ENCODE assay signal across 8 mouse cellular contexts in the genomic region with DNA sequence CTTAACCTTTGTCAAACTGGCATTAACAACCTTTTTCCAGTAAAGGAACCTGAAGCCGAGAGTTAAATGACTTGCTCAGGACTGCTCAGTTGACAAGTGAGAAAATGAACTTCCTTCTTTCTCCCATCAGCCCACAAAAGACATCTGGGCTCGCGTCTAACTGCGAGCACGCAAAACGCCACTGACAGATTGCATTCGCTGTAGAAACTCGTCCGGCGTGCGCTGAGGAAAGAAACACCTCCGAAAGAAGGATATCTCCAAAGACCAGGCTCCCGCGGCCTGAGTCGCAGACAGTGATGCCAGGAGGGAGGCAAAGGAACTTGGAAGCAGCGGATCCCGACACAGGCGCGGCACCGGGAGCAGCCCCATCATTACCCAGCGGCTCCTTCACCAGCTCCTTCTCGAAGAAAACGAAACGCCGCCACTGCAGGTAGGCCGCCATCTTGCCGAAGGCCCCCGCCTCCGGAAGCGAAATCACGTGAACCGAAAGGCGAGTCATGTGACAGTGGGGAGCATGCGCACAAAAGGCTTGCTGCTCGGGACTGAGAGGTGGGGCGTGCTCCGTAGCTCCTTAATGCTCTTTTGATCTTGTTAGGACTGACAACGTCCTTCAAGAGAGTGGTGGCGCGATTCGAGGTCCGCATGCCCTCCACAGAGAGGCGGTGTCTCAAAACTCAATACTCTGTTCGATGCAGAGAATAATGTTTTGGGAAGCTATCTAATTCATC. TPM values are rescaled to one million over a fixed set of nuclear protein-coding genes. Genes with fewer than 3 reads are reported as not detected.
DNase-seq lines count a peak whose midpoint lies in the region; ATAC-seq and TF ChIP-seq lines count a peak whose summit lies in the region.

A gene (minus strand): TSS at position 481 of the 728 bp plus-strand sequence.

- peak within 1 kb of the TSS; percentile 24; the same call in 1 of the 2 replicates for H3K27ac ChIP-seq in CH12.LX (ENCODE audit: insufficient read depth, low read depth)
- no peak within 1 kb of the TSS for H3K27ac ChIP-seq in forebrain, embryonic 11.5 days (ENCODE audit: low read depth, low read length)
- peak within 1 kb of the TSS; percentile 75 for H3K27ac ChIP-seq in heart, embryonic 16.5 days (ENCODE audit: low read length)
- peak within 1 kb of the TSS; percentile 85 for H3K27ac ChIP-seq in liver, embryonic 15.5 days (replicated peaks)
- H3K27ac ChIP-seq in neural tube, embryonic 12.5 days = no peak within 1 kb of the TSS

- TF ChIP-seq CTCF in CH12.LX (conservative IDR thresholded peaks at IDR 0.05 in 1 of 2, IDR thresholded peaks at IDR 0.05 in 1 of 2; ENCODE audit: low read depth in 2 of 2, low read length in 2 of 2) = peak in 1 of 2 experiments; percentile 38; a peak in 1 of 4 replicates

- peak within 1 kb of the TSS; percentile 73 to 98 (median 89) for H3K4me3 ChIP-seq in CH12.LX (replicated peaks in 1 of 3; ENCODE audit: low read depth in 2 of 3, low read length in 2 of 3, poor library complexity in 1 of 3)
- H3K4me3 ChIP-seq in forebrain, embryonic 11.5 days (ENCODE audit: low read depth, low read length) = peak within 1 kb of the TSS; percentile 74
- H3K4me3 ChIP-seq in heart, embryonic 16.5 days (ENCODE audit: low read length) = peak within 1 kb of the TSS; percentile 82
- peak within 1 kb of the TSS; percentile 86 for H3K4me3 ChIP-seq in liver, embryonic 15.5 days (replicated peaks)
- H3K4me3 ChIP-seq in neural tube, embryonic 12.5 days = peak within 1 kb of the TSS; percentile 86

- dilution Hi-C loops in CH12.LX (cut with MboI; ENCODE audit: extremely low pct_ligation_motif_present, extremely low pct_unique_long_range_greater_than_20kb, low sequenced_read_pairs) = no loop called here

- H3K9me3 ChIP-seq in CH12.LX (replicated peaks; ENCODE audit: low read length) = peaks cover 2% of the 10 kb centered on the region
- H3K9me3 ChIP-seq in forebrain, embryonic 11.5 days (ENCODE audit: control insufficient read depth, low read length) = no peaks in the 10 kb centered on the region
- H3K9me3 ChIP-seq in heart, embryonic 16.5 days (replicated peaks; ENCODE audit: control insufficient read depth, low read length) = no peaks in the 10 kb centered on the region
- H3K9me3 ChIP-seq in liver, embryonic 15.5 days (replicated peaks) = no peaks in the 10 kb centered on the region
- H3K9me3 ChIP-seq in neural tube, embryonic 12.5 days = no peaks in the 10 kb centered on the region

- ATAC-seq in forebrain, embryonic 11.5 days (replicated peaks; ENCODE audit: low FRiP score) = peak; percentile 93
- peak; percentile 93 for ATAC-seq in heart, embryonic 16.5 days (replicated peaks; ENCODE audit: extremely low read depth, insufficient read depth, low FRiP score)
- ATAC-seq in liver, embryonic 15.5 days (ENCODE audit: insufficient read depth) = peak; percentile 85
- peak; percentile 87 for ATAC-seq in neural tube, embryonic 12.5 days (ENCODE audit: low FRiP score, low read depth)

- no peaks in the 10 kb centered on the region for H3K27me3 ChIP-seq in CH12.LX (replicated peaks)
- H3K27me3 ChIP-seq in forebrain, embryonic 11.5 days (ENCODE audit: control insufficient read depth, insufficient read depth, low read length) = no peaks in the 10 kb centered on the region
- no peaks in the 10 kb centered on the region for H3K27me3 ChIP-seq in heart, embryonic 16.5 days (ENCODE audit: control insufficient read depth, insufficient read depth, low read length)
- no peaks in the 10 kb centered on the region for H3K27me3 ChIP-seq in liver, embryonic 15.5 days
- H3K27me3 ChIP-seq in neural tube, embryonic 12.5 days (replicated peaks) = no peaks in the 10 kb centered on the region

- peaks cover 9% of the 10 kb centered on the region for H3K79me2 ChIP-seq in CH12.LX (replicated peaks; ENCODE audit: control insufficient read depth, extremely low read depth, insufficient read depth, poor library complexity, severe bottlenecking)

- in situ Hi-C loops in CH12.LX (cut with MboI; ENCODE audit: low pct_ligation_motif_present, low pct_unique_long_range_greater_than_20kb, low sequenced_read_pairs) = no loop called here

- under 1% methylated on average over 44 of the region's 44 CpGs for WGBS in forebrain, embryonic 11.5 days
- WGBS in heart, embryonic 16.5 days = under 1% methylated on average over 44 of the region's 44 CpGs
- under 1% methylated on average over 44 of the region's 44 CpGs for WGBS in liver, embryonic 15.5 days (ENCODE audit: insufficient replicate concordance)
- WGBS in neural tube, embryonic 12.5 days = under 1% methylated on average over 44 of the region's 44 CpGs

- peak within 1 kb of the TSS; percentile 52 for H3K4me2 ChIP-seq in CH12.LX (ENCODE audit: insufficient read depth, low read depth, poor library complexity, severe bottlenecking)
- peak within 1 kb of the TSS; percentile 78 for H3K4me2 ChIP-seq in forebrain, embryonic 11.5 days (ENCODE audit: low read depth, low read length, severe bottlenecking)
- H3K4me2 ChIP-seq in heart, embryonic 16.5 days (ENCODE audit: low read depth, low read length) = peak within 1 kb of the TSS; percentile 85
- H3K4me2 ChIP-seq in liver, embryonic 15.5 days = peak within 1 kb of the TSS; percentile 77
- H3K4me2 ChIP-seq in neural tube, embryonic 12.5 days (replicated peaks) = peak within 1 kb of the TSS; percentile 91

- H3K9ac ChIP-seq in CH12.LX (ENCODE audit: insufficient read depth, low read depth) = peak within 1 kb of the TSS; percentile 71
- H3K9ac ChIP-seq in forebrain, embryonic 11.5 days (ENCODE audit: low read length) = peak within 1 kb of the TSS; percentile 63
- H3K9ac ChIP-seq in heart, embryonic 16.5 days (ENCODE audit: low read length) = peak within 1 kb of the TSS; percentile 85
- H3K9ac ChIP-seq in liver, embryonic 15.5 days = peak within 1 kb of the TSS; percentile 84
- peak within 1 kb of the TSS; percentile 83 for H3K9ac ChIP-seq in neural tube, embryonic 12.5 days

- DNase-seq in CH12.LX (ENCODE audit: extremely low read depth) = peak; percentile 98
- peak; percentile 96 for DNase-seq in c-Kit-positive CD71-positive TER-119-negative erythroid progenitor cells, embryonic 14.5 days (ENCODE audit: low read depth)
- peak; percentile 97 for DNase-seq in forebrain, embryonic 11.5 days (ENCODE audit: low spot score)
- peak; percentile 95 to 97 for DNase-seq in kidney, postnatal 36 days
- peak; percentile 91 for DNase-seq in telencephalon, adult 2 months (ENCODE audit: low read depth, low spot score)

- H3K4me1 ChIP-seq in CH12.LX (ENCODE audit: control insufficient read depth in 1 of 2, insufficient read depth in 2 of 2) = peaks cover 0 to 13% of the 10 kb centered on the region in 2 experiments; a peak in 2 of 4 replicates
- 0 out of 2 replicates have a peak, but pooled peaks cover 2% of the 10 kb centered on the region for H3K4me1 ChIP-seq in forebrain, embryonic 11.5 days (replicated peaks; ENCODE audit: control insufficient read depth, insufficient read depth, low read length)
- peaks cover 7% of the 10 kb centered on the region for H3K4me1 ChIP-seq in heart, embryonic 16.5 days (ENCODE audit: control insufficient read depth, insufficient read depth, low read length)
- H3K4me1 ChIP-seq in liver, embryonic 15.5 days (replicated peaks) = peaks cover 12% of the 10 kb centered on the region
- H3K4me1 ChIP-seq in neural tube, embryonic 12.5 days = peaks cover 7% of the 10 kb centered on the region

- TF ChIP-seq POLR2A in CH12.LX (IDR thresholded peaks at IDR 0.05; ENCODE audit: low read depth, low read length) = peak; percentile 83

- TF ChIP-seq EP300 in CH12.LX (IDR thresholded peaks at IDR 0.05; ENCODE audit: low read length) = no peak

- no peak for TF ChIP-seq RAD21 in CH12.LX (IDR thresholded peaks at IDR 0.05; ENCODE audit: low read depth, low read length)

- H3K36me3 ChIP-seq in CH12.LX (replicated peaks in 1 of 2; ENCODE audit: control insufficient read depth in 1 of 2, insufficient read depth in 1 of 2, low read length in 1 of 2) = peaks cover 24 to 32% of the 10 kb centered on the region in 2 experiments
- peaks cover 3% of the 10 kb centered on the region; the same call in 1 of the 2 replicates for H3K36me3 ChIP-seq in forebrain, embryonic 11.5 days (ENCODE audit: control insufficient read depth, insufficient read depth, low read length)
- H3K36me3 ChIP-seq in heart, embryonic 16.5 days (ENCODE audit: control insufficient read depth, insufficient read depth) = peaks cover 26% of the 10 kb centered on the region
- peaks cover 32% of the 10 kb centered on the region for H3K36me3 ChIP-seq in liver, embryonic 15.5 days (replicated peaks)
- peaks cover 28% of the 10 kb centered on the region for H3K36me3 ChIP-seq in neural tube, embryonic 12.5 days

TF ChIP-seq in CH12.LX, 34 proteins besides CTCF, POLR2A, EP300 and RAD21 (continues in another document):
- TF ChIP-seq E2F4 (IDR thresholded peaks at IDR 0.05; ENCODE audit: insufficient replicate concordance, low read depth, low read length) (peak; percentile 43; the same call in 1 of the 2 replicates), MAX (IDR thresholded peaks at IDR 0.05; ENCODE audit: low read length) (peak; percentile 98), USF1 (IDR thresholded peaks at IDR 0.05; ENCODE audit: low read depth, low read length) (peak; percentile 99), MXI1 (IDR thresholded peaks at IDR 0.05; ENCODE audit: low read depth, low read length) (peak; percentile 94), CHD1 (IDR thresholded peaks at IDR 0.05; ENCODE audit: low read depth, low read length) (no peak), TBP (conservative IDR thresholded peaks at IDR 0.05; ENCODE audit: low read depth, low read length) (peak; percentile 68; the same call in 1 of the 2 replicates), TCF12 (IDR thresholded peaks at IDR 0.05; ENCODE audit: low read depth, low read length) (peak; percentile 91), NELFE (IDR thresholded peaks at IDR 0.05; ENCODE audit: low read depth, low read length) (peak; percentile 85), JUND (conservative IDR thresholded peaks at IDR 0.05; ENCODE audit: low read depth, low read length) (no peak), ZKSCAN1 (IDR thresholded peaks at IDR 0.05; ENCODE audit: borderline replicate concordance, low read depth, low read length) (no peak), UBTF (IDR thresholded peaks at IDR 0.05; ENCODE audit: low read depth, low read length) (no peak), USF2 (conservative IDR thresholded peaks at IDR 0.05; ENCODE audit: low read depth, low read length) (peak; percentile 99), ZMIZ1 (IDR thresholded peaks at IDR 0.05; ENCODE audit: low read depth, low read length) (no peak), CHD2 (IDR thresholded peaks at IDR 0.05; ENCODE audit: low read length) (no peak)

RNA-seq across cellular contexts. Expression of the gene that starts here (rescaled TPM):
- total RNA-seq in CH12.LX (2012; rRNA removed) = 21.4 and 22.1 TPM in 2 replicates
- total RNA-seq in CH12.LX (2014; rRNA removed) = 16.1 and 17.4 TPM in 2 replicates
- 23.2 and 24.8 TPM in 2 replicates for polyA plus RNA-seq in CH12.LX (2012; ENCODE audit: insufficient read length, low read depth)
- polyA plus RNA-seq in forebrain, embryonic 11.5 days (2014; fragmentation: Nextera tagmentation; extraction: Ambion mirVana) = 32.2 and 35.7 TPM in 2 replicates
- 20.9 and 23.1 TPM in 2 replicates for polyA plus RNA-seq in heart, embryonic 16.5 days (2015; fragmentation: Nextera tagmentation; extraction: Ambion mirVana)
- polyA plus RNA-seq in liver, embryonic 15.5 days (2015; fragmentation: Nextera tagmentation; extraction: Ambion mirVana) = 14.6 and 15.1 TPM in 2 replicates
- 36.9 and 37.8 TPM in 2 replicates for polyA plus RNA-seq in neural tube, embryonic 12.5 days (2016; fragmentation: Nextera tagmentation; extraction: Ambion mirVana)

Comparison
In these comparisons a context has a peak if more than half of its experiments do, and no peak if none do; other contexts are left out.
1. H3K27ac ChIP-seq: peak in CH12.LX (single experiment), heart, embryonic 16.5 days (single experiment) and liver, embryonic 15.5 days (single experiment); none in forebrain, embryonic 11.5 days (single experiment) and neural tube, embryonic 12.5 days (single experiment).
2. Peak in every context shown above with its lines, with median percentiles within 50 percentile points of each other: DNase-seq, H3K4me2 ChIP-seq, H3K4me3 ChIP-seq, H3K9ac ChIP-seq and ATAC-seq.